Mouse (Mus musculus) small intestine, adult 10 weeks (tissue): ENCODE data around the gene Iqgap2. TPM values are rescaled to one million over a fixed set of nuclear protein-coding genes. Genes with fewer than 3 reads are reported as not detected.

ENCODE experiments used
- polyA plus RNA-seq: library from polyadenylated mRNA; stranded (reverse); fragments of 350-450 nt; fragmentation: Illumina TruSeq; extraction: RNeasy Lipid Tissue Mini Kit (QIAGEN cat#74804); gene quantifications from one replicate; pipeline ENCODE4 v1.2.3, GENCODE M21; 2014; ENCODE audit warnings: low replicate concordance

The Iqgap2 gene
- polyA plus RNA-seq = 258 TPM

GRCm38 (mm10) chr13:95891491-95891925 lies at the start of gene Iqgap2:
TSS of gene Iqgap2 (minus strand) at chr13:95891922.

GRCm38 (mm10) chr13:95696654-95697163 lies 195.0 kb downstream of the Iqgap2 start, which contains the start of gene F2rl2:
TSS of gene F2rl2 (plus strand) at chr13:95696853.

GRCm38 (mm10) chr13:95618309-95618712 lies 273.4 kb downstream of the Iqgap2 start, which contains the start of gene F2r:
TSS of gene F2r (minus strand) at chr13:95618487.

Other genes with a start within 250 kb of the Iqgap2 start
- gene F2rl2, start 195.1 kb downstream of the Iqgap2 start, polyA plus RNA-seq = 0.45 TPM
- 9.1 TPM for gene Gm20075, start 189.5 kb upstream of the Iqgap2 start, polyA plus RNA-seq
- not detected for gene Gm17190, start 190.1 kb upstream of the Iqgap2 start, polyA plus RNA-seq
- 0.41 TPM for gene Sv2c, start 240.7 kb upstream of the Iqgap2 start, polyA plus RNA-seq